Mouse (Mus musculus): ENCODE data around the gene Ccdc152. TPM values are rescaled to one million over a fixed set of nuclear protein-coding genes. Genes with fewer than 3 reads are reported as not detected.
"Not testable (repeated sequence)": the region's sequence is repeated elsewhere in the genome, so short reads cannot be mapped to it uniquely, and the experiment has no call there.

The Ccdc152 gene
- polyA plus RNA-seq, 1 experiment from 2014 or later = 0.42 TPM

- no peak for DNase-seq (ENCODE audit: low spot score)
These were observed 24.1 kb downstream of the Ccdc152 start for GRCm38 (mm10) chr15:3279242-3279641.

GRCm38 (mm10) chr15:3277391-3277790 lies 25.9 kb downstream of the Ccdc152 start:
- DNase-seq (ENCODE audit: low spot score) = no peak

- no peak for DNase-seq (ENCODE audit: low spot score)
These were observed 30.1 kb downstream of the Ccdc152 start for GRCm38 (mm10) chr15:3273191-3273590.

- no peak for DNase-seq (ENCODE audit: low spot score)
These were observed 32.1 kb downstream of the Ccdc152 start for GRCm38 (mm10) chr15:3271216-3271615.

- peak; percentile 78 for DNase-seq (ENCODE audit: low spot score)
These were observed 32.7 kb downstream of the Ccdc152 start for GRCm38 (mm10) chr15:3270646-3271077.

GRCm38 (mm10) chr15:3269996-3270645 lies 33.2 kb downstream of the Ccdc152 start:
- DNase-seq (ENCODE audit: low spot score) = no peak

GRCm38 (mm10) chr15:3269496-3269895 lies 33.8 kb downstream of the Ccdc152 start:
- no peak for DNase-seq (ENCODE audit: low spot score)

GRCm38 (mm10) chr15:3268247-3268646 lies 35.1 kb downstream of the Ccdc152 start, which contains the start of gene Selenop:
TSS of gene Selenop (plus strand) at chr15:3268547.
- DNase-seq (ENCODE audit: low spot score) = no peak

- peak; percentile 10 for DNase-seq (ENCODE audit: low spot score)
These were observed 38.5 kb downstream of the Ccdc152 start for GRCm38 (mm10) chr15:3264828-3265227.

GRCm38 (mm10) chr15:3264293-3264692 lies 39.0 kb downstream of the Ccdc152 start:
- peak; percentile 27 for DNase-seq (ENCODE audit: low spot score)

- DNase-seq (ENCODE audit: low spot score) = no peak
These were observed 40.4 kb downstream of the Ccdc152 start for GRCm38 (mm10) chr15:3262883-3263282.

- DNase-seq (ENCODE audit: low spot score) = no peak
These were observed 43.0 kb downstream of the Ccdc152 start for GRCm38 (mm10) chr15:3260309-3260708.

- DNase-seq (ENCODE audit: low spot score) = no peak
These were observed 44.3 kb downstream of the Ccdc152 start for GRCm38 (mm10) chr15:3259025-3259424.

- DNase-seq (ENCODE audit: low spot score) = no peak
These were observed 51.6 kb downstream of the Ccdc152 start for GRCm38 (mm10) chr15:3251718-3252067.

- no peak for DNase-seq (ENCODE audit: low spot score)
These were observed 52.2 kb downstream of the Ccdc152 start for GRCm38 (mm10) chr15:3251031-3251717.

- no peak for DNase-seq (ENCODE audit: low spot score)
These were observed 52.7 kb downstream of the Ccdc152 start for GRCm38 (mm10) chr15:3250620-3251019.

- DNase-seq (ENCODE audit: low spot score) = not testable (repeated sequence)
These were observed 58.3 kb downstream of the Ccdc152 start for GRCm38 (mm10) chr15:3245036-3245435.

GRCm38 (mm10) chr15:3237963-3238362 lies 65.4 kb downstream of the Ccdc152 start:
- no peak for DNase-seq (ENCODE audit: low spot score)

GRCm38 (mm10) chr15:3236338-3236737 lies 67.0 kb downstream of the Ccdc152 start:
- DNase-seq (ENCODE audit: low spot score) = no peak

- peak; percentile 29 for DNase-seq (ENCODE audit: low spot score)
These were observed 69.3 kb downstream of the Ccdc152 start for GRCm38 (mm10) chr15:3233837-3234551.

GRCm38 (mm10) chr15:3232168-3232835 lies 71.0 kb downstream of the Ccdc152 start:
- DNase-seq (ENCODE audit: low spot score) = no peak

GRCm38 (mm10) chr15:3231004-3231403 lies 72.3 kb downstream of the Ccdc152 start:
- no peak for DNase-seq (ENCODE audit: low spot score)
